Mouse (Mus musculus): ENCODE data around the gene Dmac2.
A peak's percentile ranks its signal among the peaks of the same experiment; 100 is the strongest.

Dmac2 gene

GRCm38 (mm10) chr7:25617376-25618160, 1.6 kb upstream of the Dmac2 start:
- no peak for DNase-seq

- DNase-seq: no peak
Measured at GRCm38 (mm10) chr7:25619722-25619991, 443 bp downstream of the Dmac2 start.

DNA sequence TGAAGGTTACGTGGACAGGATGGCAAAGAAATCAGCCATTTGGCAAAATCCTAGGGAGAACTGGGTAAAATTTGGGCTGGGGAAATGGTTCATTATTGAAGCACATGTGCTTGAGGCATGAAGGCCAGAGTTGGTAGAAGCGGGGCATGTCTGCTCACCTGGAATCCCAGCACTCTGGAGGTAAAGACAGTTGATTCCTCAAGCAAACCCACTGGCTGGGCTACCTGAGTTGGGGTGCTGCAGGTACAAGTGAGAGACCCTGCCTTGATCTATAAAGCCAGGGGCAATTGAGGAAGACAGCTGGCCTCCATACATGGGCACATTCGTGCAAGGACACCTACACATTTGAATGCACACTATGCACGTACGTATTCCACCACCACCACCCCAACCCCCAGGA, 887 bp downstream of the Dmac2 start:
- no peak for DNase-seq

- no peak for DNase-seq
Measured at GRCm38 (mm10) chr7:25620751-25621150, 1.5 kb downstream of the Dmac2 start.

DNA sequence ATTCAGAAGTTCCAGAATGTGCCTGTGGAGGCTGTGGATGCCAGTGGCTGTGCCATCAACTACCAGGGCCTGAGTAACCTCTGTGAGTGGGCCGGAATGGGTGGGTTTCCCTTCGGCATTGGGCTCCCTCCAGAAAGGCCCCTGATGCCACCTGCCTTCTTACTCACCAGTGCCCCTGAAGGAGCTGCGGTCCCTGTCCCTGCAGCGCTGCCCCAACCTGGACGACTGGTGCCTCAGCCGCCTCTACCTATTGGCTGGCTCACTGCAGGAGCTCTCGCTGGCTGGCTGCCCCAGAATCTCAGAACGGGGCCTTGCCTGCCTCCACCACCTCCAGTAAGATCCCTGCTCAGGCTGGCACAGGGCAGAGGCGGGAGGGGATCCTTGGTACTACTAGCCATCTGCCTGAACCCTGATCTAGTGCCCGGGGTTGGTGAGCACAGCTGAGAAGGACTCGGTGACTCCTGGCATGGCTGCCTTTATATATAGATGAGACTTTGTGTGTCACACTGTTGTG, 4.7 kb downstream of the Dmac2 start:
- DNase-seq: no peak

GRCm38 (mm10) chr7:25624851-25625250, 5.6 kb downstream of the Dmac2 start:
- no peak for DNase-seq

GRCm38 (mm10) chr7:25625594-25626250, 6.5 kb downstream of the Dmac2 start:
- peak; percentile 65 to 67 for DNase-seq

- peak; percentile 51 to 67 for DNase-seq
Measured at GRCm38 (mm10) chr7:25626509-25627430, 7.6 kb downstream of the Dmac2 start, which contains the start of gene B3gnt8. Gene B3gnt8 (plus strand): TSS chr7:25626654.

- peak; percentile 87 to 90 for DNase-seq
Measured at GRCm38 (mm10) chr7:25627431-25628322, 8.5 kb downstream of the Dmac2 start.

- peak; percentile 33 to 52 for DNase-seq
Measured at GRCm38 (mm10) chr7:25628323-25628620, 9.1 kb downstream of the Dmac2 start.

- DNase-seq: no peak
Measured at GRCm38 (mm10) chr7:25632679-25633078, 13.5 kb downstream of the Dmac2 start.

- no peak for DNase-seq
Measured at GRCm38 (mm10) chr7:25636373-25636772, 17.2 kb downstream of the Dmac2 start.

DNA sequence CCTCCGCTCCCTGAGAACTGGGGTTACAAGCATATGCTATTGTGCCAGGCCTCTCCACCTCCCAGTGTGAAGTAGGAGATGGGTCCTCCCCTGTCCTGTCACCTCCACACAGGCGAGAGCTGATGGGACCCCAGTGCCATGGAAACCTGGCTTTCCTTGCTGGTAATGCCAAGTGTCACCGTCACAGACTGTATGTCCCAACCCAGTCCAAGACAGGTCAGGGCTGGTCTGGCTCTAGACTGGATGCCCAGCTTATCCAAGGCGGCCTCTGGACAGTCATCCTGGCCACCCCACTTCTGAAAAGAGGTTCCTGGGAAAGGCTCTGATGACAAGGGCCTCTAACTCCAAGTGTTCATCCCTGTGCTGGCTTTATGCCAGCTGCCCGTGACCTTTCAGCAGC, 17.9 kb downstream of the Dmac2 start:
- no peak for DNase-seq

DNA sequence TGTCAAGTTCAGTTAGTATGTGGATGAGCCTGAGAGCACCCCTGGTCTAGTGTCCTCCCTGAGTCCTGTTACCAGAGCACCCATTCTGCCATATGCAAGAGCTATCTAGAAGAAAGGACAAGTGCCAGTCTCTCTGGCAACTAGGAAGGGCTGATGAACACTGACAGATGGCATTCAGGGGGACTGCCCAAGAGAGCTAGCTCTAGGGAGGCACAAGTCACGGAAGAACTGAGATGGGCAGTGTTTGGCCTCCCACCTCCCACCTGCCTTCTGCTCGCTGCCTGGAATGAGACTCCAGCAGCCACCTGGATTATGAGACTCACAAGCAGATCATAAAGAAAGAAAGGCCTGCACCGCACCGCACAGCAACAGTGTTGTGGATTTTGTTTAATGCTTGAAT, 20.5 kb downstream of the Dmac2 start:
- DNase-seq: no peak

- no peak for DNase-seq
Measured at GRCm38 (mm10) chr7:25644136-25644535, 24.9 kb downstream of the Dmac2 start.

DNA sequence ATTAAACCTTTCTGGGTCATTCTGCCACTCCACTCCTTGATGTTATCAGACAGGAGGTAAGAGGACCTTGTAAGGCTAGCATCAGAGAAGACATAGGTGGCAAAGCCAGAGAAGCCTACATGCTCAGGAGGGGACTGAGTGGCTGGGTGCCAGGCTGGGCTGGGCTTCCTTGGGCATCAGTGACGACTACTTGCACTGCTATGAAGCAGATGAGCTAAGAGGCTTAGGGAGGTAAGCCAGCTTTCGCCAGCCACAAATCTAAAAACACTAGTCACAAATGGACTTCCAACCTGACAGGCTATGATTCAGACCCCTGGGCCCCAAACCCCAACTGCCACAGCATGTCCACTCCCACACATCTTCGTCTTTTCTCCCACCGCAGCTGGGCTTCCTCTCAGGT, 25.4 kb downstream of the Dmac2 start:
- no peak for DNase-seq

- DNase-seq: peak in 1 of 2 experiments; percentile 46
Measured at GRCm38 (mm10) chr7:25645074-25645473, 25.9 kb downstream of the Dmac2 start.

DNA sequence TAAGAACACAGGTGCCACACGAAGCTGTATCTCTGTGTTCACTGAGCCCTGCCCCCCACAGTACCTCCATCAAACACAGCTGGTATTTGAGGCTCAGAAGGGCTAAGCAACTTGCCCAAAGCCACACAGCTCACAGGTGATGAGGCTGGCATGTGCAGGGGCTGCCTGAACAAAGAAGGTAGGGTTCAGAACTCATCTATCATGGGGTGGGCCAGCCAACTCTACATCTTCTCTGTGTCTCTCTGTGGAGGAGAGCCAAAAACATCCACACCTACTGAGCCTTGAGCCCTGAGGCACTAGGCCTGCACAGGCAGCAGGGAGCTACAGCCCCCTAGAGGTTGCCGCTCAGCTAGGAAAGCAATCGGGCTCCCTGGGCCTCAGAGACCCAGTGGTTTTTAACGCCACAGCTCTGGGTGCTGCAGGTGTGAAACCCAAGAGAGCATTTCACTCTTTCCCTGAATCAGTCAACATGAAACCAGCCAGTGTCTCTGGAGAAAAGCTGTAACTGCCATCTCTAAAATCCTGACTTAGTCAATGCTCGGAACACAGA, 28.4 kb downstream of the Dmac2 start:
- no peak for DNase-seq

- DNase-seq: no peak
Measured at GRCm38 (mm10) chr7:25649839-25650238, 30.6 kb downstream of the Dmac2 start.

DNA sequence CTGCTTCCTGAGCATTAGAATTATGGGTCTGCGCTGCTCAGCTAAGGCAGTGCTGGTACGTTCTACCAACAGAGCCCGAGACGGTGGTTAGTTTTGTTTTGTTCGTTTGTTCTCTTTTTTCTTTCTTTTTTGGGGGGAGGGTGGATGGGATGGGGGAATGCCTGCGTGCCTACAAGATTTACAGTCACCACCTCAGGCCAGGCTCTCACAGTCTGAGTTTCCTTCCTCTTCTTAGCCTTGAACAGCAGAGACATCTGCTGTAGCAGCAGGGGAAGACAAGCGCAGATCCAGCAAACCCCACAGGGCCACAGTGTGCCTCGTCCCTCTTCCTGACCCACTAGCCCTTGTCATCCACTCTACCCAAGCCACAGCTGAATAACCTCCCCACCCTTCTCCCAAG, 32.1 kb downstream of the Dmac2 start:
- DNase-seq: no peak

DNA sequence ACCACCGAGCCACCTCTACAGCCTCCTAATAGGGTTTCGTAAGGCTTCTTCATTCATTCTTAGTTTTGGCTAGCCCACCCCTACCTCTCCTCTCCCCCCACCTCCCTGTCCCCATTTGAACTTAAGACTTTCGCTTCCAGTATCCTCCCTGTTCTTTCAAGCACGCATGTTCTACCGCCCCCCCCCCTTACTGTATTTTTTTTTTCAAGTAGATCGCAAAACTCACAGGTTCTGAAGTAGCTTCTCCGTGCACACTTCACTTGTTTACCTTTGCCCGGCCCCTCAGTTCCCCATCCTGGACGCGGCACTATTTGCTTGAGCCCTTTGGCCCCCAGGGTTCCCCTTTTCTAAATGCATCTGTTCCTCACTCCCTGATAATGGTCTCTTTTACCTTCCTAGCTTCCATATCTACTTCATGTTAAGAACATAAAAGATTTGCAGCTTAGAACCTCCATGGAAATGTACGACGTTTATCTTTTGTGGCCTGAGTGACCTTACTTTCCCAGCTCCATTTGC, 33.1 kb downstream of the Dmac2 start:
- no peak for DNase-seq

Data from kidney, postnatal 4 days (tissue).